Mouse (Mus musculus): ENCODE data around the gene Olfr1086. TPM values are rescaled to one million over a fixed set of nuclear protein-coding genes. Genes with fewer than 3 reads are reported as not detected.
"Not testable (repeated sequence)": the region's sequence is repeated elsewhere in the genome, so short reads cannot be mapped to it uniquely, and the experiment has no call there.

Olfr1086 gene
- polyA plus RNA-seq (2016; fragmentation: Nextera tagmentation; extraction: Ambion mirVana): not detected in 2 replicates

GRCm38 (mm10) chr2:86679992-86680391 lies at the start of gene Olfr1086:
Gene Olfr1086 (minus strand): TSS chr2:86680092.
- Histone ChIP-seq H3K4me2 (no peak within 1 kb of the TSS), H3K4me1 (no peaks in the 10 kb centered on the region), H3K27ac (no peak within 1 kb of the TSS), H3K9me3 (replicated peaks) (no peaks in the 10 kb centered on the region), H3K27me3 (replicated peaks) (no peaks in the 10 kb centered on the region), H3K4me3 (no peak within 1 kb of the TSS), H3K36me3 (no peaks in the 10 kb centered on the region), H3K9ac (no peak within 1 kb of the TSS)
- WGBS (ENCODE audit: insufficient replicate concordance): 56% methylated on average over 2 of the region's 2 CpGs
- no peak for ATAC-seq

GRCm38 (mm10) chr2:86698295-86698694 lies 18.4 kb upstream of the Olfr1086 start, which contains the start of gene Olfr1087:
Gene Olfr1087 (minus strand): TSS chr2:86698395.
- no peak within 1 kb of the TSS for H3K4me3 ChIP-seq
- H3K9me3 ChIP-seq (replicated peaks): no peaks in the 10 kb centered on the region
- ATAC-seq: no peak
- H3K9ac ChIP-seq: no peak within 1 kb of the TSS
- no peaks in the 10 kb centered on the region for H3K36me3 ChIP-seq
- H3K27ac ChIP-seq: no peak within 1 kb of the TSS
- H3K4me2 ChIP-seq: no peak within 1 kb of the TSS
- no peaks in the 10 kb centered on the region for H3K4me1 ChIP-seq
- H3K27me3 ChIP-seq (replicated peaks): no peaks in the 10 kb centered on the region

GRCm38 (mm10) chr2:86661919-86662318 lies 18.0 kb downstream of the Olfr1086 start, which contains the start of gene Olfr1085:
Gene Olfr1085 (minus strand): TSS chr2:86662019.
- Histone ChIP-seq H3K9me3 (replicated peaks) (no peaks in the 10 kb centered on the region), H3K4me1 (no peaks in the 10 kb centered on the region), H3K27me3 (replicated peaks) (no peaks in the 10 kb centered on the region), H3K27ac (no peak within 1 kb of the TSS), H3K36me3 (no peaks in the 10 kb centered on the region), H3K9ac (no peak within 1 kb of the TSS), H3K4me3 (no peak within 1 kb of the TSS), H3K4me2 (no peak within 1 kb of the TSS)
- ATAC-seq: no peak
- 13% methylated on average over 1 of the region's 1 CpGs for WGBS (ENCODE audit: insufficient replicate concordance)

- not testable (repeated sequence) for ATAC-seq; H3K27me3 ChIP-seq (replicated peaks); H3K36me3 ChIP-seq; H3K9ac ChIP-seq; H3K9me3 ChIP-seq (replicated peaks); H3K4me1 ChIP-seq; H3K27ac ChIP-seq; H3K4me2 ChIP-seq; H3K4me3 ChIP-seq
- 59% methylated on average over 1 of the region's 1 CpGs for WGBS (ENCODE audit: insufficient replicate concordance)
Measured at GRCm38 (mm10) chr2:86639625-86640024, 40.3 kb downstream of the Olfr1086 start, which contains the start of gene Olfr1084. Gene Olfr1084 (minus strand): TSS chr2:86639725.

Other genes with a start within 250 kb of the Olfr1086 start
- not detected in 2 replicates for gene Olfr1065, start 229.5 kb downstream of the Olfr1086 start, polyA plus RNA-seq (2016; fragmentation: Nextera tagmentation; extraction: Ambion mirVana)
- not detected in 2 replicates for gene Olfr1066, start 223.8 kb downstream of the Olfr1086 start, polyA plus RNA-seq (2016; fragmentation: Nextera tagmentation; extraction: Ambion mirVana)
- not detected in 2 replicates for gene Olfr228, start 192.7 kb downstream of the Olfr1086 start, polyA plus RNA-seq (2016; fragmentation: Nextera tagmentation; extraction: Ambion mirVana)
- gene Olfr1076, start 171.6 kb downstream of the Olfr1086 start, polyA plus RNA-seq (2016; fragmentation: Nextera tagmentation; extraction: Ambion mirVana): not detected in 2 replicates
- not detected in 2 replicates for gene Olfr1079, start 137.6 kb downstream of the Olfr1086 start, polyA plus RNA-seq (2016; fragmentation: Nextera tagmentation; extraction: Ambion mirVana)
- not detected in 2 replicates for gene Olfr1080, start 121.9 kb downstream of the Olfr1086 start, polyA plus RNA-seq (2016; fragmentation: Nextera tagmentation; extraction: Ambion mirVana)
- not detected in 2 replicates for gene Olfr1082, start 81.1 kb downstream of the Olfr1086 start, polyA plus RNA-seq (2016; fragmentation: Nextera tagmentation; extraction: Ambion mirVana)
- gene Olfr1084, start 40.4 kb downstream of the Olfr1086 start, polyA plus RNA-seq (2016; fragmentation: Nextera tagmentation; extraction: Ambion mirVana): not detected in 2 replicates
- gene Olfr1085, start 18.1 kb downstream of the Olfr1086 start, polyA plus RNA-seq (2016; fragmentation: Nextera tagmentation; extraction: Ambion mirVana): not detected in 2 replicates
- not detected in 2 replicates for gene Olfr1087, start 18.3 kb upstream of the Olfr1086 start, polyA plus RNA-seq (2016; fragmentation: Nextera tagmentation; extraction: Ambion mirVana)
- gene Olfr1089, start 53.6 kb upstream of the Olfr1086 start, polyA plus RNA-seq (2016; fragmentation: Nextera tagmentation; extraction: Ambion mirVana): not detected in 2 replicates
- gene Olfr1090, start 78.9 kb upstream of the Olfr1086 start, polyA plus RNA-seq (2016; fragmentation: Nextera tagmentation; extraction: Ambion mirVana): not detected in 2 replicates
- gene Olfr1093, start 102.4 kb upstream of the Olfr1086 start, polyA plus RNA-seq (2016; fragmentation: Nextera tagmentation; extraction: Ambion mirVana): not detected in 2 replicates
- gene Olfr141, start 129.9 kb upstream of the Olfr1086 start, polyA plus RNA-seq (2016; fragmentation: Nextera tagmentation; extraction: Ambion mirVana): not detected in 2 replicates
- gene Olfr1094, start 144.6 kb upstream of the Olfr1086 start, polyA plus RNA-seq (2016; fragmentation: Nextera tagmentation; extraction: Ambion mirVana): not detected in 2 replicates
- not detected in 2 replicates for gene Olfr1095, start 171.6 kb upstream of the Olfr1086 start, polyA plus RNA-seq (2016; fragmentation: Nextera tagmentation; extraction: Ambion mirVana)
- not detected in 2 replicates for gene Gm13723, start 194.7 kb upstream of the Olfr1086 start, polyA plus RNA-seq (2016; fragmentation: Nextera tagmentation; extraction: Ambion mirVana)
- not detected in 2 replicates for gene Olfr1097, start 212.1 kb upstream of the Olfr1086 start, polyA plus RNA-seq (2016; fragmentation: Nextera tagmentation; extraction: Ambion mirVana)
- not detected in 2 replicates for gene Olfr1098, start 244.5 kb upstream of the Olfr1086 start, polyA plus RNA-seq (2016; fragmentation: Nextera tagmentation; extraction: Ambion mirVana)